Mouse (Mus musculus) lung, embryonic 14.5 days (tissue): ENCODE measurements around the gene Apbb1ip. TPM values are rescaled to one million over a fixed set of nuclear protein-coding genes. Genes with fewer than 3 reads are reported as not detected.
A peak's percentile ranks its signal among the peaks of the same experiment; 100 is the strongest.

ENCODE experiments used
- ATAC-seq: fragments of 200-750 bp; cut with Nextera tagmentation; 2 replicates; pipeline ENCODE4 v1.8.0; 2017; ENCODE audit warnings: mild to moderate bottlenecking, moderate TSS enrichment, moderate library complexity; ENCODE audit not compliant: insufficient read depth
- DNase-seq: peaks from one replicate; pipeline ENCODE4 v3.0.0-alpha.2; 2015
- H3K27ac ChIP-seq: fragments of 300-500 bp; sonication (generic); 2 replicates; pipeline ENCODE4 v1.5.1; 2014; ENCODE audit warnings: low read depth, mild to moderate bottlenecking, moderate library complexity
- H3K27me3 ChIP-seq: fragments of 300-500 bp; sonication (generic); 2 replicates; pipeline ENCODE4 v1.6.1; 2014; ENCODE audit warnings: low read length, control low read depth; ENCODE audit not compliant: insufficient read depth
- H3K36me3 ChIP-seq: fragments of 300-500 bp; sonication (generic); 2 replicates; pipeline ENCODE4 v1.6.1; 2014; ENCODE audit warnings: control low read depth; ENCODE audit not compliant: insufficient read depth
- H3K4me1 ChIP-seq: fragments of 300-500 bp; sonication (generic); 2 replicates; pipeline ENCODE4 v1.6.1; 2014; ENCODE audit warnings: antibody characterized with exemption, control low read depth; ENCODE audit not compliant: insufficient read depth
- H3K4me2 ChIP-seq: fragments of 300-500 bp; sonication (generic); 2 replicates; pipeline ENCODE4 v1.6.1; 2014; ENCODE audit warnings: mild to moderate bottlenecking
- H3K4me3 ChIP-seq: fragments of 300-500 bp; sonication (generic); 2 replicates; pipeline ENCODE4 v1.5.1; 2014; ENCODE audit warnings: low read depth, low read length
- H3K9ac ChIP-seq: fragments of 300-500 bp; sonication (generic); 2 replicates; pipeline ENCODE4 v1.6.1; 2014
- H3K9me3 ChIP-seq: fragments of 300-500 bp; sonication (generic); 2 replicates; pipeline ENCODE4 v1.6.1; 2016; ENCODE audit warnings: low read depth, low read length, control low read depth
- CTCF ChIP-seq: IDR thresholded peaks from 2 replicates; pipeline ENCODE4 v1.5.1; 2016; ENCODE audit warnings: antibody characterized with exemption, low read depth
- WGBS: fragments of 180-500 bp; shearing (Covaris S2); extraction: QIAGEN DNeasy Blood & Tissue Kit; methylation state at CpG from one replicate; pipeline ENCODE4 v1.1.7; 2014; 5-methylcytosine and 5-hydroxymethylcytosine counted together
- polyA plus RNA-seq: library from polyadenylated mRNA; unstranded; fragments of >200 nt; fragmentation: Nextera tagmentation; extraction: Ambion mirVana; gene quantifications from 2 replicates; pipeline ENCODE4 v1.2.1, GENCODE M21; 2014

Apbb1ip gene
- polyA plus RNA-seq, 1 experiment from 2014 or later, result 1.0 TPM

DNA sequence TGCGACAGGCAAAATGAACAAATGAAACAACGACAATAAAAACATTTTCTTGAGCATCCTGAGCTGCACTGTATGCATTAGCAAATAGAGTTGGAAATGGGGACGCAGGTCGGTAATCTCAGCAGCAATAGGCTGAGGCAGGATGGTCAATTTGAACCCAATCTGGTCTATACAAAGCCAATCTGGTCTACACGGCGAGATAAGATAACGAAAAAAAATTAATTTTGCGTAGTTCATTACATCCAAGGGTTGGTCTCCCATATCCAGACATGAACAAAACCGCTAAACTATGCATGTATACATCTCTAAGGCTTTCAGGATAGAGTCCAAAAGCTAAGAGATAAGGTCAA lies 121.0 kb downstream of the Apbb1ip start:
- Histone ChIP-seq H3K9ac (peak overlapping the region; percentile 79), H3K9me3 (no peaks in the 10 kb centered on the region), H3K27ac (peak overlapping the region; percentile 78; the same call in 1 of the 2 replicates), H3K4me2 (peak overlapping the region; percentile 79), H3K4me3 (peak overlapping the region; percentile 87), H3K27me3 (no peaks in the 10 kb centered on the region), H3K36me3 (0 out of 2 replicates have a peak, but pooled peaks cover 6% of the 10 kb centered on the region), H3K4me1 (no peaks in the 10 kb centered on the region)
- no peak for TF ChIP-seq CTCF
- WGBS, result 21% methylated on average over 9 of the region's 9 CpGs
- 0 out of 2 replicates have a peak, but pooled peaks have one; percentile 40 for ATAC-seq
- DNase-seq, result no peak

DNA sequence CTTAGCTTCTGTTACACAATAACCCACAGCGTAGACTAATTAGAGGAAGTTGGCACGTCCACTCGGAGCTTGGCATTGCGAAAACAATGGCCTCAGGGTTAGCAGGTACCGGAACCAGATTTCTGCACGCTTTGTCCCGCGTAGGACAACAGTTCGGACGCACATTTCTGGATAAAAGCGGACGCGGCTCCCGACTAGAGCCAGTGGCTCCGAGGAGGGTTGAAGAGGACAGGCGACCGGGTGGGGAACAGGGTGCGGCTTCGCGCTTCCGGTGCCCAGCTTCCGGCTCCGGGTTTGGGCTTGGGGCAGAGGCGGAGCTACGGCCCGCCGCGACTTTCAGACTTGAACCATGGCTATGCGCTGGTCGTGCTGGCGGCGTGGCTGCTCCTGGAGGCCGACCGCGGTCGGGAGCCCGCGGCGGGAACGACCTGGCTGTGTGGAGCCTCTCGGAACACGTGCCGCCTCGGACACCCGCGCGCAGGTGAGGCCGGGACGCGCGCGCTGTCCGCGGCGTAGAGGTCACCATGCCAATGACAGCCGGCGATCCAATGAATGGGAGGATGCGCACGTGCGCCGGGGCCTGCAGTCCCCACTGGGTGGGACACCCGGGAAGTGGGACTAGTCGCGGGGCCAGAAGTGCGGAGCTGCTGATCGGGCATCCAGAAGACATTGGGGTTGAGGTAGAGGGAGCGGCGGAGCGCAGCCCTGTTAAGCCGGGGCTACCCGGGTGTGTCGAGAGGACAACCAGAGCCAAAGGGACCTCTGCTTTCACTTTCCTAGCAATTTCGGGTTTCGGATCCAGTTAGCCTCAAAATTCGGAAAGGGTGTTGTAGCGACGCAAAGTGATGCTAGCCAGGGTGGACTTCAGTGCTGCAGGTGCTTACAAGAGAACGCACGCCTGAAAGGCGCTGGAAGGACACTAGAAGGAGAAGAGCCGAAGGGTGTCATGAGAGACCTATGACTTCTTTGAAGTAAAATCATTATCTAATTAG lies 121.7 kb downstream of the Apbb1ip start, which contains the start of gene Pdss1:
Gene Pdss1 (plus strand): TSS at position 241 of the 992 bp plus-strand sequence.
- 0 out of 2 replicates have a peak, but pooled peaks cover 6% of the 10 kb centered on the region for H3K36me3 ChIP-seq
- ATAC-seq (peak; percentile 100), DNase-seq (peak; percentile 95)
- H3K4me2 ChIP-seq, result peak within 1 kb of the TSS; percentile 79
- peak within 1 kb of the TSS; percentile 79 for H3K9ac ChIP-seq
- no peaks in the 10 kb centered on the region for H3K4me1 ChIP-seq
- H3K4me3 ChIP-seq, result peak within 1 kb of the TSS; percentile 87
- WGBS, result under 1% methylated on average over 74 of the region's 81 CpGs
- H3K27ac ChIP-seq, result peak within 1 kb of the TSS; percentile 78
- TF ChIP-seq CTCF, result no peak
- no peaks in the 10 kb centered on the region for H3K9me3 ChIP-seq
- H3K27me3 ChIP-seq, result no peaks in the 10 kb centered on the region

DNA sequence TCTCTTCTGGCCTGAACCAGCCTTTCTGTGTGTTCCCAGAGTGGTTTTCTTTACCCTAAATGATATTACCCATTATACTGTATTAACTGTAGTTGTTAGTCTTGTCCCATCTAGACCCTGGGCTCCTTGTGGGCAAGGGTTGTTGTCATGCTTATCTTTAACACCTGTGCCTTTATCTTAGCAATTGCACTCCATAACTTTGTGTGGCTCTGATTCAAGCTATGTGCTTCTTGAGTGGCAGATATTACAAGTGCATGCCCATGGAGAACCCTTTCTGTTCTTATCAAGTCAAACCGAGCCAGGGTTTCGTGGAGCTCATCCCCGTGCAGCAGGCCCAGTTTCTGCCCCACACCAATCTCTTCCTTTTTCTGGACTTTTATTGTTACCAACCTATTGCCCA lies 130.1 kb downstream of the Apbb1ip start:
- Histone ChIP-seq H3K9ac (no peak overlapping the region), H3K9me3 (no peaks in the 10 kb centered on the region), H3K4me1 (no peaks in the 10 kb centered on the region), H3K4me2 (no peak overlapping the region), H3K27ac (no peak overlapping the region), H3K4me3 (no peak overlapping the region), H3K36me3 (peaks cover 55% of the 10 kb centered on the region), H3K27me3 (no peaks in the 10 kb centered on the region)
- ATAC-seq (no peak), DNase-seq (no peak)
- 80% methylated on average over 3 of the region's 3 CpGs for WGBS
- TF ChIP-seq CTCF, result no peak

DNA sequence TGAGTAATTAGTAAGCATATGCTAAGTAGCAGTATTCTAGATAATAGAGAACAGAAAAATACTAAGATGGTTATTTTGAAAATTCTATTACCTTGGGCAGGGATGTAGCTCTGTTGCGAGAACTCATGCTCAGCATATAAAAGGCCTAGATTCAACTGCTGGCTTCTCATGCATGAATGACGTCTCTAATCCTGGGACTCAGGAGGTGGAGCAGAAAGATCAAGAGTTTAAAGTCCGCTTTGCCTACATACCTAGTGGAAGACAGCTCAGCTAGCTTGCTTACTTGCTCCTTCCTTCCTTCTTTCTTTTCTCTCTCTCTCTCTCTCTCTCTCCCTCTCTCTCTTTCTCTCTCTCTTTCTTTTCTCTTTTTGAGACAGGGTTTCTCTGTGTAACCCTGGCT lies 140.5 kb downstream of the Apbb1ip start:
- WGBS, result 86% methylated on average over 3 of the region's 3 CpGs
- ATAC-seq, result no peak
- Histone ChIP-seq H3K36me3 (peaks cover 38% of the 10 kb centered on the region), H3K4me2 (no peak overlapping the region), H3K27ac (no peak overlapping the region), H3K27me3 (no peaks in the 10 kb centered on the region), H3K9me3 (no peaks in the 10 kb centered on the region), H3K9ac (no peak overlapping the region), H3K4me3 (no peak overlapping the region), H3K4me1 (no peaks in the 10 kb centered on the region)
- no peak for DNase-seq
- no peak for TF ChIP-seq CTCF

DNA sequence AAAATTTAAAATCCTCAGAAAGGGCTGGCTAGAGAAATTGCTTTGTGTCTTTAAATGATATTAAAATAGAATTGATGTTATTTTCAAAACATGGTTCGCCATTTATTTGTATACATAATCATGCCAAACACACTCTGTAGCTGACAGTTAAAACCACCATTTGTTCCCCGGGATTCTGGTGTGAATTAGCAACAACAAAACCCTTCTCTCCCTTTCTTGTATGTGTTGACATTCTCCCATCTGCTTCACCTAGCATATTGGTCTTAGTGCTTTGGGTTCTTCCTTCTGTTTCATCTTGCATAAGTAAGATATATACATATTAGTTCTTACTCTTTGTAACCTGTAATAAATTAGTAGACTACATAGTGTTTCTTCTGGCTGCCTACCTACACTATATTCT lies 144.8 kb downstream of the Apbb1ip start:
- H3K36me3 ChIP-seq, result peaks cover 34% of the 10 kb centered on the region

More for the DNA sequence above, 144.8 kb downstream of the Apbb1ip start:
- 81% methylated on average over 2 of the region's 2 CpGs for WGBS
- Histone ChIP-seq H3K4me3 (no peak overlapping the region), H3K9me3 (no peaks in the 10 kb centered on the region), H3K27ac (no peak overlapping the region), H3K27me3 (no peaks in the 10 kb centered on the region), H3K9ac (no peak overlapping the region), H3K4me1 (no peaks in the 10 kb centered on the region), H3K4me2 (no peak overlapping the region)
- no peak for TF ChIP-seq CTCF
- no peak for DNase-seq
- no peak for ATAC-seq

Other genes with a start within 250 kb of the Apbb1ip start
- 0.09 and 0.36 TPM in 2 replicates for gene Gad2, start 151.9 kb upstream of the Apbb1ip start, polyA plus RNA-seq
- gene Pdss1, start 121.4 kb downstream of the Apbb1ip start, polyA plus RNA-seq, result 24.3 and 28.1 TPM in 2 replicates